Mouse (Mus musculus): ENCODE measurements at regions not wholly inside any gene's neighbourhood (a gene's known extent, or its start where the extent isn't known, plus 50 kb on each side); places are given as distances from the start of the nearest gene placed in this dataset.

DNA sequence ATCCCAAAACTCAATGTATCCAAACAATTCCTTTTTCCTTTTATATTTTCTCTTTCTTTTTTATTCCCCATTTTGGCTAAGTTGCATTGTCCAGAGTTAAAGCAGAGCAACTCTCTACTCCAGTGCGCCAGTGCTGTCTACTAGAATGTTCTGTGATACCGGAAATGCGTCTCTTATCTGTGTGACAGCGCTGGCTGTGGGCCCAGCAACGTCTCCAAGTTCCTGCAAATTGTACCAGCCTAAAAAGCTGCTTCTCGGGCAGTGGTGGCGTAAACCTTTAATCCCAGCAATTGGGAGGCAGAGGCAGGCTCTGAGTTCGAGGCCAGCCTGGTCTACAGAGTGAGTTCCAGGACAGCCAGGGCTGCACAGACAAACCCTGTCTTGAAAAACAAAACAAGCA is 59.4 kb downstream of the Cox18 start:
- no peak for DNase-seq

DNA sequence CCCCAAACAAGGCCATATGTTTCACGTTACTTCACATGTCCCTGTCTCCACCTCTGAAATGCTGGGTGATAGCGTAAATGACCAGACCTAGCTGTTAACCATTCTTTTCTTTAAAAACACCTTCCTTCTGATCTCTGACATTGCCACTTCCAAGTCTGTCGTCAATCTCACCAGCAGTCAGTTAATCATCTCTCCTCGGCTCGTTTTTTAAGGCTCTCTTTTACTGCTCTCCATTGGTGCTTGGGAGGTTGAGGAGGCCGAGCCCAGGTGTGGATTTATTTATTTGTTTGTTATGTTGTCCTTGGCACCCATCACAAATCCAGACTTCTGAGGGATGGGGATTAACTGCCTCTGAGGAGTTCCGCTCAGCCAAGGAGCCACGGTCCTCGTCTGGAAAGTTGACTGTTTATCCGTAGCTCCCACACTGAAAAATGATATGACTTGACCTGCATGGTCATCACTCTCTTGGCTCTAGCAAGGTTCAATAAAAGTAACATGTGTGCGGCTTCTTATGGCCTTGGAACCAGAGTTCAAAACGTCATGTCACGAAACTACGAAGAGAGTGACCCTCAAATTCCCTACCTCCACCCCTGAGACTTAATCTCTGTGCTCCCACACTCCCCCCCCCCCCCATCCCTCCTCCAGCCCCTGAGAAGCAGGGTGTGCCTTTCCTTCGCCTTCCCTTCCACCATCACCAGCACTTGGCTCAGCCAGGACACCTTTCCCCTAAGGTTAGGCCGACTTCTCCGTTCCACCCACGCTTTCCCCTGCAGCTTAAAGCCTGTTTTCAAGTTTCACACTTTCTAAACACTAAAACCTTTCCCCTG is 60.6 kb downstream of the Cox18 start:
- DNase-seq: no peak

DNA sequence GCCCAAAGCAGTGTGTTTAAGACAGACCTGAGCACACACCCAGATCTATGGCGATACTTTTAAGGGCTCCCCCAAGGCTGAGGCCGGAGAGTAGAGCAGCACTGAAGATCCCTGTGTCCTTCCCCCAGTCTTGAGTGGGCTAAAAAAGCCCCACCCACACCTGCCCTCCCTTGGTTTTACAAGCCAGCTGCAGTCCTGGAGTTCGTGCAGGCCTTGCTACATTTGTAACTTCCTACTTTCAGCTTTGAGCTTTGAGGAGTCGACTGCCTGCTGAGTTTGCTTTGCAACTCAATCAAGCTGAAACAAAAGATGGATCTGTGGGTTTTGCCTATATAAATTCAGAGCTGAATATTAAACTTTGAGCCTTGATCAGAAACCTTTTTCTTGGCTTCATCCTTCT is 63.5 kb downstream of the Cox18 start:
- DNase-seq: no peak

DNA sequence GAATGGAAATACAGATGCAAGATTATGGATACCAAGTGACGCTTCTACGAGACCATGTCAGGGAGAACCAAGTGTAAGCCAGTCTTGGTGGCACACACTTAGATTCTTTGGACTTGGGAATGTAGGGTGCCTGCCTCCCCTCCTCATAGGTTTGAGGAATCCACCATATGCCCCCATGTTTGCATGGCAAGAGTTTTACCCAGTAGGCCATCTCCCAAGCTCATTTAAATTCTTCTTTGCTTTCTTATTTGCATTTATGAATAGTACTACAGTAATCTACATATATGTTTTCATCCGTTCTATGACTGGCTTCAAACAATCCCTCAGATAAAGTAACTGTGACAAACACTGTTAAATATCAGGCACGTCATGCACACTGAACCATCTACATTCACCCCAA is 67.3 kb downstream of the Cox18 start:
- DNase-seq: no peak

DNA sequence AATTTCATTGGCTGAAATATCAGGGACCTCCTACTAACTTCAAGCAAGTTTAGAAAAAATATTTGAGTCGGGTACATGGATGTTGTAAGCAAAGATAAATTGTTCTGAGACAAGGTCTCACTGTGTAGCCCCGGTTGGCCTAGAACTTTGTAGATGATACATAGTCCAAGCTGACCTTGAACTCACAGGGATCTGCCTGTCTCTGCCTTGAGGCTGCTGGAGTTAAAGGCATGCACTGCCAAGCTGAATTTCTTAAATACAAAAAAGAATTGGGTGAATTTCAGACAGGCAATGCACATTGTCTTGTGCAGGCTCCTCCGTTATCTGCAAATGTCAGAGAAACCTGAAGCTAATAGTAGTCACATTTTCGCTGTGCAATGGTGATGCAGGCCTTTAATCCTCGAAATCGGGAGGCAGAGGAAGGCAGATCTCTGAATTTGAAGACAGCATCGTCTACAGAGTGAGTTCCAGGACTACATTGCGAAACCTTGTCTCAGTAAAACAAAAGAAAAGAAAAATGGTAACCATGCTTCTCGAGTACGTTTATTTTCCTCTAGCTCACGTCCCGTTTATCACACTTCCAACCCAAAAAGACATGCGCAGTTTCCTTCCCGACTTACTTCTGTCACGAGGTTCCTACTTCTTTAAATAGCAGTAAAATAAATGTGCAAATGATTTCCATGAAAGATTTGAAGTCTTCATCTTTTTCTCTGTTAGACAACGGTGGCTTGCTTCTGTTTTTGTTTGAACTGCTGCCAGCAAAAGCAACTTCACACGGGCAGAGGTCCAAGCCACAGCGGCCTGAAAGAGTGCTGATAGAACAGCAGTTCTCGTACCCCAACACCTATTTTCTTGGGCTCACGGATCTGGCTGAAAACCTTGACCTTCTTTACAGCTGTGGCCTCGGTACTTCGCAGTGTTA is 73.9 kb downstream of the Cox18 start:
- DNase-seq: peak; percentile 74

DNA sequence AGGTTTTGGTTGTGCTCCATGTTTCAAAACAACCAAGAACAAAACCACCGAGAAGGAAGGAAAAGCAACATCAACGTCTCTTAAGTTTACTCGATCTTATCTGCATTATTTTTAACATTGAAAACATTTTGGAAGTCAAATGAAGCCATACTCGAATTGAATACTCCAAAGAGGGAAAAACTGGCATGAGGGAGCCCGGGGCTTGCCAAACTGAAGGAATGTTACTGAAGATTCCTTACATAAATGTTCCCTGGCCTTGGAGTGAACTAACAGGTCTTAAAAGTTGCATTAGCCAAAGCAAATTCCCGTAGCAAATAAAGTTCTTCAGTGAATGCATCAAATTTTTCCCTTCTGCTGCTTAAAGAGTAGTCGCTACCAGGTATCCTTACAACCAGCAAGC is 87.8 kb downstream of the Cox18 start:
- DNase-seq: no peak

DNA sequence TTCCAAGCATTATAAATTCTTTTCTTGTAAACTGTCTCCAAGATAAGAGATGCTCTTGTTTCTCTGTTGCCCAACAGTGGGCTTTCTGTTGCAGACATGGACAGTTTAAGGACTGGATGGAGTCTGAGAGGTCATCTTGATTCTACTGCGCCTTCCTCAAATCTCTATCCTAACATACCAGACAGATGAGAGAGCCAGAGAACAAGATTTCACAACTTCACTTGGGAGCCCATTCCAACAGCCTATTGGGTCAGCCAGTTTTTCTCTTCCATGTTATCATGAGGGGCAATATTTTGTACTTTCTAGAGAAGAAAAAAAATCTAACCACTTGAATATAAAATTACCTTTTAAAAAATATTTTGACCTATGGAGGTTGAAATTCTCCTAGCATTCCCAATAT is 116.8 kb downstream of the Cox18 start:
- no peak for DNase-seq

DNA sequence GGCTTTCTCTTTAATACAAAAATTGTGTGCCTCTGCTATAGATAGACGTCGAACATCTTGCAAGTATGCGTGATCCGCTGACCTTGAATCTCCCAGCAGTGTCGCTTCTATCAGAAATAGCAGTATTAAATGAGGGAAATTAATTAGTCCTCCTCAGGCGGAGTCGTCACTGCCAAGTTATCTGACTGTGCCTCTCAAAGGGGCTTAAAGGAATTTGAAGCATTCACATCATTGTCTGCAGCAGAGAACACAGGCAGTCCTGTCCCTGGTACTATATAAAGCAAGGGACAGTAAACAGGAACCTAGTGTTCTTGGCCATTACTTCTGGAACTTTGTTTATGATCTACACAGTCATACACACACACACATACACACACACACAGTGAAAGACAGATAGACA is 119.1 kb downstream of the Cox18 start:
- DNase-seq: no peak

DNA sequence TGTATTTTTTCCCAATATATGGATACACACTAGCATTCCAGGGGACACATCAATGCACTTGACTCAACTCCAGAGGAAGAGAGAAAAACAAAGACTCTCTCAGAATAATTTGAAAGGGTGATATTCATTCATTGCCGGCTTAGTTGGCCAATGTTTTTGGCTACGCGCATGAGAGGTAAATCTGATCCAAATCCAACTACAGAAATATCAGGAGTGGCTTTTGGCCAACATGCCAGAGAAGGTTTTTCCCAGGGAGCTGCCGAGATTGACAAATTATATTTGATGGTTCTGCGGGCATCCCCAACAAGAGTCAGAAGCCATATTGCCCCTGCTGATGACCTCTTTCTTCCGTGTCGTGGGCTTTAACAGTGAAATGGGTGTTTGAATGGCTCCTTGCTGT is 135.3 kb downstream of the Cox18 start:
- DNase-seq: no peak

DNA sequence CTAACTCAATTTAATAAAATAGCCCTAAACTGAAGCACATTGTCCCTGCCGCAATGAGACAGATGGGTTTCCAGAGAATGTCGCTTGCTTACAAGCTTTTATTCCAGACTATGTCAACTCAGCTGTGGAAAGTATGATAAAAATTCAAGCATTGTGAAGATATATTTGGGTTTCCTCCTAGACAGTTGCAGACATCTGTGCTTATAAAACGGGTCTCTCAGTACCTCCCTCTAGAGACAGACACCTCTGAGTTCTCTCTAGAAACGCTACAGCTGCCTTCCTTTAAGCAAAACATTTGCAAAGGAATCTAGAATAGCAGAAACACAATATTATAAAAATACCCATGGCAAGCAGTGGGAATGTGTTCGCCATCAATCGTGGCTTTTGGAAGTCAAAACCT is 137.3 kb downstream of the Cox18 start:
- DNase-seq: no peak

DNA sequence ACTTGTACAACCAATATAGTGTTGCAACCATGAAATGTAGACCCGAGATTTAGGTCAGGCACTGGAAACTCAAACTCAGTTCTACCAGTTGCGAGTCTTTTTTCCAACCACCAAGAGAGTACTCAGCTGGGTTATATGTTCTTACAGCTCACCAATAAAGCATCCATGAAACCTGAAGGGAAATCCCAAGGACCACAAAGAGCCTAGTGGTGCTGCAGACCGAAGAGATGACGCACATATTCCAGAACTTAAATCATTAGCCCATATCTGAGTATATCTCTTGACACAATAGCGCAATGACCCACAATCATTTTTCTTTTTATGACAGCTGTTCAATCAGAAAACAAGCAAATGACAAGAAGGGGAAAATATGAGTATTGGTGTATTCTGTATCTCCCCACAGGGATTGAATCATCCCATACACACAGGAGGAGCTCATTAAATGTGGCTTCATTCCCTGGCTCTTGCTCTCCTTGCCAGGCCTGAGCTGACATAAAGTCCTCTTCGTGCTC is 146.7 kb downstream of the Cox18 start:
- DNase-seq: no peak

DNA sequence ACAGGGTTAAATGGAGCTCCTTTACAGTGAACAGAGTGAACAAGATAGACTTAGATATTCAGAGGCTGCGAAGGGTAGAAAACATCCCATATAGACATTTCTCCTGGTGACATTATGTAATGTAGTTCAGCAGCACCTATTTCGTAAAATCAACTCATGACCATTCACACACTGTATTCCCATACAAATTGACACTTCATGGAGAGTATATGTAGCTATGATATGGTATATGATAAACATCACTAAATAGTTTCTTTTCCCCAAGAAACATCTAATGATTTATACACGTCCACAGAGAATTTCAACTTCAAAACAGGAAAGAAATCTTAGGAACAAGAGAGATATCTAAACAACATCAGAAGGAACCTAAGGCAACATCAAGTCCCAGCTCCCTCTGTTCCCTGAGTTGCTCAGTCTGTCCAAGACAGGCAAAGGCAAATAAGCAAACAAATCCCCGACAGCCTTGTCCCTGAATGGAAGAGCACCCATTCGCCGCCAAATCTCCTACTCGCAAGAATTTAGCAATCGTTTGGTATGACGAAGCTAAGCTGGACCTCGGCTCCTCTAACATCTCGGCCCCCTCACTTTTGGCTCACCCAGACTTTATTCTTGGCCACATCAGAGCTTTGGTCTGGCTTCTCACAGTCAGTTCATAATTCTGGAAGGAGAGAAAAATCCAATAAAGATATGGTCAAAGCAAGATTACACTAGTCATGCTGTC is 148.0 kb downstream of the Cox18 start:
- DNase-seq: no peak

DNA sequence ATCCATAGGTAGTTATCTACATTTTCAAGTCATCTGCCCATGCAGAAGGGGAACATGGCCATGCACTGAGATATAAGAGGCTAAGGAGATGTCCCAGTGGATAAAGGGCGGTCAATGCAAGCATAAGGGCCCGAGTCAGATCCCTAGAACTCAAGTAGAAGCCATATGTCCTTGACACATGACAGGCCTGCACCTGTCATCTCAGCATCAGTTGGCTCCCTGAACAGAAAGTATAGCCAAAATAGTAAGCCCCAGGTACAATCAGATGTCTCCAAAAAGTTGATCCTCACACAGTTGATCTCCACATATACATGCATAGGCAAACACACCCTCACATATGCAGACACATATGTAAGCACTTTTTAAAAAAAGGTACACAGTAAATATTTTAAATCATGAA is 152.0 kb downstream of the Cox18 start:
- no peak for DNase-seq

DNA sequence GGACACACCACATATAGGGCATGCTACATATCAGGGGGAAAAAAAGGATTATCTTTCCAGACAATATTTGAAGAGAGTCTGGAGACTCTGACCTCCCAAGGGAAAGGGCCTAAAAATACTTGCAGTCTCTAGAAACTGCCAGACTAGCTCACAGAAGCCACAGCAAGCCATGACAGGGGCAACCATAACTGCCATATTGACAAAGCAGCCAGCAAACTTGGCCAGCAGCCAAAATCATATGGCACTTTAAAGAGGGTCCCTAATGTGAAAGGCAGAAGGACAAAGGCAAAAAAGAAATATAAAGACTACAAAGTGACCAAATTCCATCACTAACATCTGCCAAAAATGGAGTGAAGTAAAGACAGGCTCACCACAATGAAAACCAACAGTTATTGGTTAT is 155.2 kb downstream of the Cox18 start:
- no peak for DNase-seq

DNA sequence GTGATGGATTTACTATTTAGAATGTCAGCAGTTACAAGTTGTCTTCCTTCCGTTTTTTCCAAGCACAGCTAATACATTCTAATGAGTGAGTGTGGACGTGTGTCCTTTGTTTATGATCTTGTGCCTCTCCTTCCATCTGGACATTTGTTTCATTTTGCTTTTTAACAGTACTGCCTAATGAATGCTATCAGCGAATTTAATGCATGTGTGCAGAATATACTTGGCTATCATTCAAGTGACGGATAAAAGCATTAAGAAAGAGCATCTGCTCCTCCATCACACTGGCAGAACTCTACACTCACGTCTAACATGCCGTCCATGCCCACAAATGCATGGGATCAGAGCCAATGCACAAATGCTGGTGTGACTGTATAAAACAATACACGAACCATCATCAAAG is 156.0 kb downstream of the Cox18 start:
- no peak for DNase-seq

DNA sequence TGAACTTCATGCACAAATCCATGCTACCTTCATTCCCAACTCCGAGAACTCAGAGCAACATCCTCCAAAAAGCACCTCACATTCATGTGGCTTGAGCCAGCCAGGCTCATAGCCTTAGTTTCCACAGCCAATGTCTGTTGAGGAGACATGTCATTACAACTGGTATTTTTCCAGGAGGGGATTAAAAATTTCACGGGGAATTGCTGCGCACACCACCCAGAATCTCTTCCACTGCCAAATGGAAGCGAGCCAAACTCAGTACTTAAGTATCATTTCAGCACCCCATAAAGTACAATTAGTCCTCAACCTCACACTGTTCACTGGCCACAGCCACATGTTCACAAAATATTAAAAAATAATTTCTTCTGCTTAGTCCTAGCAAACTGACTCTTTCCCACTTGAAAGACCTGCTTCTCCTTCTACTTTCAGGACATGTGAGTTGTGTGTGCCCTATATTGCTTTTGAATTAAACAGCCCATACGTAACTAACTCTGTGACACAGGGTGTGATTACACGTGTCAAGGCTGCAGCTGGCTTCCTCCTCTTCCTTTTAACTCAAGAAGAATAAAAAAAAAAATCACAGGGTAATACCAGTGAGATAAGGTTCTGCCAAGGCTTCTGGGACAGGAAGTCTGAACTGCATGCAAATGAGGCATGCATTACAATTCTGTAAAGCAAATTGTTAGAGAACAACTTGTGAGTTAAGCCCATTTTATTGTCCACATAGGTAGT is 157.8 kb downstream of the Cox18 start:
- DNase-seq: no peak

DNA sequence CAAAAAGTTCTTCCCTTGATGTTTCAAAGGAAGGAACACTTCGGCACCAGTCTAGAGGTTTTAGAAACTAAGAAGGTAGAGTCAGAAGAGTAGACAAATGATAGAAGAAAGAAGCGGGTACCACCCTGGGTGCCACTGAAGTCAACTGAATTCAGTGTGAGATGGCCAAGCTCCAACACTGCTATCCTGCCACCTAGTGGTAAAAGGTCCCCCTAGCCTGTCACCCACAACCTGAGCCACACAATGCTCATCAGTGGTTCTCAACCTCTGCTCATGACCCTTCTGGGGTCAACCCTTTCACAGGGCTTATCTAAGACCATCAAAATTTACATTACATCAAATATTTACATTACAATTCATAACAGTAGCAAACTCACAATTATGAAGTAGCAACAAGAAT is 168.1 kb downstream of the Cox18 start:
- peak; percentile 33 for DNase-seq

DNA sequence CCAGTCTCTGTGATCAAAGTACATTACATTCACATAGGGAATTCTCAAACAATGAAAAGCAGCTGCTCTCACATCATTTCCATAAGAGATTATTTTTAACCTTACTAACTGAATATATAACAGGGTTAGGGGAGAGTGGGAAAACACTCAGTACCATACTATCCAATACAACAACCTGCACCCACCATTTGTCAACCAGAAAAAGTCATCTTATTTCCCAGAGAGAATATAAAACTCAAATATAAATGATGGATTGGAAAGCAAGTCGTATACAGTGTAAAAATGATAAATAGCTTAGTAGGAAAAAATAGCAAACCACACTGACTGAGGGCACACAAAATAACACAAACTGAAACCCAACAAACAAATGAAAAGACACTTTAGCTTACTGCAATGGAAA is 169.4 kb upstream of the Adamts3 start:
- DNase-seq: no peak

DNA sequence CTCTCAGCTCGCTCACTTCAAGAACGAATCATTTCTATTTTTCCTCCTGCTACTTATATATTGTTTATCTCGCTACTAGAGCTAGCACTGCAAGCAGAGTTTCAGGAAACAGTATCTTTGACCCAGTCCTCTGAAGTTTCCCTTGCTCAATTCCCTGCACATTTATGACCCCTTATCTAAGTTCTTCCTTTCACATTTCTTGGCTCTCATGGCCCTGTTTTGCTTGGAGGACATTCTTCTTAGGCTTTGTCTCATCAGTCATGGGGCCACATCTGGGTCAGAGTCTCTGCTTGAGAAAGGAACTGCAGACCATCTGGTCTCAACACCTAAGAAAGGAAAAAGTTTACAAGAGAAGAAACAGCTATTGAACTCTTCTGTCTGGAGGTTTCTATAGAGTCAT is 166.7 kb upstream of the Adamts3 start:
- DNase-seq: no peak

DNA sequence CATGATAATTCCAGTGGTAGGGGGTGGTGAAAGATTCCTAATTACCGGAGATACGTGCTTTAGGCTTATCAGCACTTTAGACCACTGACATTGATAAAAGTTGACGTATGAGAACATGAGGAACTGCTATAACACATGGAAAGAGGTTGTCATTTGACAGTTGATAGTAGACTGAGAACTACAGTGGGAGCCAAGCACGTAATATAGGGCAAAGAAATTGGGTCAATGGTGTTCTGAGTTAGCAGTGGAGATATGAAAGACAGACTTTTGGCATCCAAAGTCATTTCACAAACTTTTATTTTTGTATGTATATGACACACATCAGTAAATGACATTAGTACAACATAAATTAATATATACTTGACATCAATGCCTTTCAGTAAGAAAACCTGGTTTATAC is 159.6 kb upstream of the Adamts3 start:
- no peak for DNase-seq

DNA sequence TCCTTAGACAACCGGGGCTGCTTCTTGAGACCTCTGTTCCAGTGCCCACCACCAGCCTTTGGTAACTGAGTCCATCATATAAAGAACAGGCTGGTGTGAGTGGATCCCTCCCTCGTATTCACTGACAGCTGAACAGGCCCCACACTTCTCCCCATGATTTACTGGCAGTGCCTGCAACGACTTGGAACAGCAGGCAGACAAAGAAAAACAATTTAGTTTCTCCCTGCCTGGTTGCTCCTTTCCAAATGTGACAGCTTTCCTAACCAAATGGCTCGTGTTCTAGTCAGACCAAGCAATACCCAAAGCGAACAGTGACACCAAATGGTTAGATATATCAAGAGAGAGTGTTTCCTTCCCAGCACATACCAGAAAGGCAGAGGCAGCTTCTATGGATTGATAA is 150.0 kb upstream of the Adamts3 start:
- DNase-seq: no peak

DNA sequence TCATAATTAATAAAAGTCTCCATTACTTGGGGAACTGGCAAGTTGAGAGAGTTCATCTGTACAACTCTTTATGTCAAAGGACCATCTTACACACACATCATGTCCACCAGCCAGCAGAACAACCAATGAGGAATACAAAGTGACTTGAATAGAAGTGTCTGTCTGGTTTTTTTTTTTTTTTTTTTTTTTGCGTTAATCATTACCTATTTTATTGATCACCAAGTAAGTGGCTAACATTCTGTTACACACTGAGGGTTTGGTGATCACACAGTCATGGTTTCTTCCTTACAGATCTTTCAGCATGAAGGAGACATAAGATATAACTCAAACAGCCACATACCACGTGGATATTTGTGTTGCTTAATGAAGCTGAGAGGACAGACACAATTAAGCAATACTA is 147.6 kb upstream of the Adamts3 start:
- DNase-seq: no peak
